Mouse (Mus musculus) CH12.LX (cell line): ENCODE results near the gene Fam50b. TPM values are rescaled to one million over a fixed set of nuclear protein-coding genes. Genes with fewer than 3 reads are reported as not detected.

Source experiments
- DNase-seq: peaks from one replicate; pipeline ENCODE4 v3.0.0-alpha.2; 2013; ENCODE audit errors: extremely low read depth
- H3K27ac ChIP-seq: 2 replicates; pipeline ENCODE4 v1.5.1; 2012; ENCODE audit warnings: low read depth, mild to moderate bottlenecking, control low read depth, moderate library complexity; ENCODE audit not compliant: insufficient read depth
- H3K27me3 ChIP-seq: replicated peaks from 2 replicates; pipeline ENCODE3; 2012; ENCODE audit warnings: inconsistent platforms
- H3K36me3 ChIP-seq, 2 experiments: replicated peaks in 1 of 2; 2 replicates each; pipeline versions ENCODE3 to v1.6.1; 2012; ENCODE audit warnings: inconsistent platforms in 1 of 2, low read length in 1 of 2, mild to moderate bottlenecking in 1 of 2, mixed read lengths in 1 of 2, moderate library complexity in 1 of 2; ENCODE audit not compliant: control insufficient read depth in 1 of 2, insufficient read depth in 1 of 2
- H3K4me1 ChIP-seq, 2 experiments: 2 replicates each; pipeline ENCODE4 v1.6.1; 2012; ENCODE audit warnings: inconsistent platforms in 1 of 2, moderate library complexity in 1 of 2; ENCODE audit not compliant: insufficient read depth in 2 of 2, control insufficient read depth in 1 of 2
- H3K4me2 ChIP-seq: 2 replicates; pipeline ENCODE4 v1.6.1; 2012; ENCODE audit warnings: low read depth, mild to moderate bottlenecking, control low read depth; ENCODE audit not compliant: poor library complexity, insufficient read depth, severe bottlenecking
- H3K4me3 ChIP-seq, 3 experiments: fragments of 150-350 bp in 1 of 3; sonication (generic) in 1 of 3; replicated peaks in 1 of 3; 2 replicates each; pipeline versions ENCODE3 to v1.5.1; 2011 to 2012; ENCODE audit warnings: low read depth in 2 of 3, low read length in 2 of 3, mild to moderate bottlenecking in 2 of 3, moderate library complexity in 2 of 3, control low read depth in 1 of 3, improper control_type of control experiment in 1 of 3, inconsistent platforms in 1 of 3, mixed read lengths in 1 of 3; ENCODE audit not compliant: poor library complexity in 1 of 3
- H3K79me2 ChIP-seq: replicated peaks from 2 replicates; pipeline ENCODE4 v1.6.1; 2012; ENCODE audit warnings: mild to moderate bottlenecking, moderate library complexity; ENCODE audit not compliant: control insufficient read depth, poor library complexity, insufficient read depth, severe bottlenecking; ENCODE audit errors: extremely low read depth
- H3K9ac ChIP-seq: 2 replicates; pipeline ENCODE4 v1.6.1; 2012; ENCODE audit warnings: low read depth, mild to moderate bottlenecking, control low read depth, moderate library complexity; ENCODE audit not compliant: insufficient read depth
- H3K9me3 ChIP-seq: replicated peaks from 2 replicates; pipeline ENCODE3; 2012; ENCODE audit warnings: low read length, inconsistent platforms, mixed read lengths
- BHLHE40 ChIP-seq: IDR thresholded peaks from 2 replicates; pipeline ENCODE4 v1.6.1; 2011; ENCODE audit warnings: mild to moderate bottlenecking, low read depth, low read length, improper control_type of control experiment
- E2F4 ChIP-seq: IDR thresholded peaks from 2 replicates; pipeline ENCODE4 v1.6.1; 2011; ENCODE audit warnings: low read depth, low read length, improper control_type of control experiment; ENCODE audit not compliant: insufficient replicate concordance
- ELF1 ChIP-seq: IDR thresholded peaks from 2 replicates; pipeline ENCODE4 v1.6.1; 2014; ENCODE audit warnings: low read depth, mild to moderate bottlenecking, inconsistent platforms, low read length, improper control_type of control experiment
- GABPA ChIP-seq: IDR thresholded peaks from 2 replicates; pipeline ENCODE4 v1.6.1; 2012; ENCODE audit warnings: low read depth, low read length, improper control_type of control experiment, inconsistent platforms; ENCODE audit not compliant: insufficient replicate concordance
- IRF4 ChIP-seq: IDR thresholded peaks from 2 replicates; pipeline ENCODE4 v1.6.1; 2014; ENCODE audit warnings: low read depth, mild to moderate bottlenecking, inconsistent platforms, low read length, improper control_type of control experiment
- KAT2A ChIP-seq: IDR thresholded peaks from 2 replicates; pipeline ENCODE4 v1.6.1; 2012; ENCODE audit warnings: low read length, improper control_type of control experiment, inconsistent platforms; ENCODE audit not compliant: insufficient replicate concordance
- MAZ ChIP-seq: IDR thresholded peaks from 2 replicates; pipeline ENCODE4 v1.6.1; 2012; ENCODE audit warnings: low read depth, mild to moderate bottlenecking, inconsistent platforms, low read length, improper control_type of control experiment, moderate library complexity
- MXI1 ChIP-seq: IDR thresholded peaks from 2 replicates; pipeline ENCODE4 v1.6.1; 2011; ENCODE audit warnings: mild to moderate bottlenecking, low read depth, low read length, improper control_type of control experiment
- MYC ChIP-seq: IDR thresholded peaks from 2 replicates; pipeline ENCODE4 v1.6.1; 2011; ENCODE audit warnings: low read depth, mild to moderate bottlenecking, improper control_type of control experiment, low read length
- NRF1 ChIP-seq: IDR thresholded peaks from 2 replicates; pipeline ENCODE4 v1.6.1; 2014; ENCODE audit warnings: low read depth, mild to moderate bottlenecking, inconsistent platforms, low read length, improper control_type of control experiment, moderate library complexity
- PAX5 ChIP-seq: IDR thresholded peaks from 2 replicates; pipeline ENCODE4 v1.6.1; 2012; ENCODE audit warnings: low read length, inconsistent platforms, mixed read lengths
- RAD21 ChIP-seq: IDR thresholded peaks from 2 replicates; pipeline ENCODE4 v1.6.1; 2011; ENCODE audit warnings: low read depth, mild to moderate bottlenecking, low read length, improper control_type of control experiment, moderate library complexity
- SIN3A ChIP-seq: IDR thresholded peaks from 2 replicates; pipeline ENCODE4 v1.6.1; 2012; ENCODE audit warnings: low read length, improper control_type of control experiment, inconsistent platforms
- TBP ChIP-seq: conservative IDR thresholded peaks from 2 replicates; pipeline ENCODE4 v1.6.1; 2011; ENCODE audit warnings: low read depth, low read length, improper control_type of control experiment
- UBTF ChIP-seq: IDR thresholded peaks from 2 replicates; pipeline ENCODE4 v1.6.1; 2012; ENCODE audit warnings: low read depth, mild to moderate bottlenecking, inconsistent platforms, low read length, improper control_type of control experiment, moderate library complexity
- USF1 ChIP-seq: IDR thresholded peaks from 2 replicates; pipeline ENCODE4 v1.6.1; 2014; ENCODE audit warnings: low read depth, mild to moderate bottlenecking, inconsistent platforms, low read length, improper control_type of control experiment
- ZC3H11A ChIP-seq: IDR thresholded peaks from 2 replicates; pipeline ENCODE4 v1.6.1; 2012; ENCODE audit warnings: low read depth, mild to moderate bottlenecking, inconsistent platforms, low read length, improper control_type of control experiment
- ZMIZ1 ChIP-seq: IDR thresholded peaks from 2 replicates; pipeline ENCODE4 v1.6.1; 2012; ENCODE audit warnings: low read depth, mild to moderate bottlenecking, inconsistent platforms, low read length, improper control_type of control experiment
- ZNF384 ChIP-seq: IDR thresholded peaks from 2 replicates; pipeline ENCODE4 v1.6.1; 2012; ENCODE audit warnings: low read depth, low read length, improper control_type of control experiment, inconsistent platforms
- dilution Hi-C: fragments of 300-500 bp; cut with MboI; formaldehyde crosslinking; loops from 2 replicates; pipeline ENCODE4 v1.14.3; 2020; ENCODE audit warnings: low sequenced_read_pairs; ENCODE audit not compliant: extremely low pct_unique_long_range_greater_than_20kb, extremely low pct_ligation_motif_present
- in situ Hi-C: fragments of 300-500 bp; cut with MboI; formaldehyde crosslinking; loops from 3 replicates; pipeline ENCODE4 v1.14.3; 2019; ENCODE audit warnings: low sequenced_read_pairs, low pct_ligation_motif_present, low pct_unique_long_range_greater_than_20kb, mixed read lengths
- polyA plus RNA-seq: library from polyadenylated mRNA; unstranded; fragments of >175 nt; gene quantifications from 2 replicates; pipeline ENCODE4 v1.2.1, GENCODE M21; 2012; ENCODE audit warnings: low read depth; ENCODE audit not compliant: insufficient read length
- total RNA-seq, 2 experiments: library from RNA; depleted of rRNA; stranded (reverse); fragments of 300-350 nt in 1 of 2; fragments of >200 nt in 1 of 2; gene quantifications; 2 replicates each; pipeline ENCODE4 v1.2.3; 2012 to 2014

The Fam50b gene
- total and polyA plus RNA-seq, 3 experiments: 0.08 to 0.24 TPM; not detected in 1

GRCm38 (mm10) chr13:34725800-34726476 is 8.7 kb upstream of the Fam50b start:
- Histone ChIP-seq H3K79me2 (no peaks in the 10 kb centered on the region), H3K27ac (no peak overlapping the region), H3K4me1 (no peaks in the 10 kb centered on the region), H3K27me3 (no peaks in the 10 kb centered on the region), H3K36me3 (no peaks in the 10 kb centered on the region), H3K4me3 (no peak overlapping the region), H3K9me3 (no peaks in the 10 kb centered on the region), H3K9ac (no peak overlapping the region), H3K4me2 (no peak overlapping the region)
- no peak for TF ChIP-seq MXI1
- TF ChIP-seq USF1: no peak
- no peak for TF ChIP-seq MYC
- no peak for TF ChIP-seq SIN3A
- no peak for TF ChIP-seq RAD21
- TF ChIP-seq ZNF384: no peak
- no peak for TF ChIP-seq TBP
- TF ChIP-seq MAZ: no peak
- no peak for TF ChIP-seq ELF1
- no peak for TF ChIP-seq BHLHE40
- TF ChIP-seq NRF1: no peak
- TF ChIP-seq GABPA: no peak
- TF ChIP-seq ZMIZ1: no peak
- no peak for TF ChIP-seq IRF4
- TF ChIP-seq UBTF: no peak
- no peak for DNase-seq
- in situ Hi-C loops: no loop called here
- dilution Hi-C loops: no loop called here

GRCm38 (mm10) chr13:34726477-34726805 is 8.2 kb upstream of the Fam50b start:
- H3K4me1 ChIP-seq: no peaks in the 10 kb centered on the region
- no peaks in the 10 kb centered on the region for H3K36me3 ChIP-seq
- no peak overlapping the region for H3K4me3 ChIP-seq
- H3K79me2 ChIP-seq: no peaks in the 10 kb centered on the region
- no peak for DNase-seq
- no peak overlapping the region for H3K27ac ChIP-seq
- TF ChIP-seq TBP (no peak), MXI1 (no peak), KAT2A (no peak), MYC (no peak), RAD21 (no peak), E2F4 (no peak), GABPA (no peak), ZNF384 (no peak), ZMIZ1 (no peak), ZC3H11A (no peak), ELF1 (no peak), PAX5 (no peak)
- no peak overlapping the region for H3K4me2 ChIP-seq
- dilution Hi-C loops: no loop called here
- no peaks in the 10 kb centered on the region for H3K9me3 ChIP-seq
- H3K27me3 ChIP-seq: no peaks in the 10 kb centered on the region
- in situ Hi-C loops: no loop called here
- no peak overlapping the region for H3K9ac ChIP-seq
